Mouse (Mus musculus): ENCODE data around the gene Mfap5.

DNA sequence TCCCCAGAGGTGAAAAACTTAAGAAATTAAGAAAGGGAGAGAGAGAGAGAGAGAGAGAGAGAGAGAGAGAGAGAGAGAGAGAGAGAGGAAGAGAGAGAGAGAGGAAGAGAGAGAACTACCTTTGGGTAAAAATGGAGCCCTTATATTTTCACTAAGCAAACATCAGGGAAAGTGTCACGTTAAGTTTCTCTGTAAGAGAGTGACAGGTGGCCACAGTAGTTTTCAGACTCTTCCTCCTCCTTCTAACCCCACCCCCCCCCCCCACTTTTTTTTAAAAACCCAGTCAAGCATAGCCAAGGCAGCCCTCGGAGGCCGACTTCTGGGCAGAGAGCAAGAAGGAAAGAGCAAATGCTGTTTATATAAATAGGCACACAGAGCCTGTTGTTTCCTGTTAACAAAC, 28.4 kb downstream of the Mfap5 start:
- TF ChIP-seq CTCF (conservative IDR thresholded peaks at IDR 0.05; ENCODE audit: low read length): no peak
- no peak for TF ChIP-seq NANOG (IDR thresholded peaks at IDR 0.05; ENCODE audit: borderline replicate concordance, low read length)
